Mouse (Mus musculus) kidney, postnatal 25 days (tissue): ENCODE measurements around the gene P4ha1.
"Not testable (repeated sequence)": the region's sequence is repeated elsewhere in the genome, so short reads cannot be mapped to it uniquely, and the experiment has no call there.

Experiments
- DNase-seq, 2 experiments: peaks; one replicate each; pipeline ENCODE4 v3.0.0; 2021; ENCODE audit warnings: mixed read lengths in 2 of 2

P4ha1 gene

DNA sequence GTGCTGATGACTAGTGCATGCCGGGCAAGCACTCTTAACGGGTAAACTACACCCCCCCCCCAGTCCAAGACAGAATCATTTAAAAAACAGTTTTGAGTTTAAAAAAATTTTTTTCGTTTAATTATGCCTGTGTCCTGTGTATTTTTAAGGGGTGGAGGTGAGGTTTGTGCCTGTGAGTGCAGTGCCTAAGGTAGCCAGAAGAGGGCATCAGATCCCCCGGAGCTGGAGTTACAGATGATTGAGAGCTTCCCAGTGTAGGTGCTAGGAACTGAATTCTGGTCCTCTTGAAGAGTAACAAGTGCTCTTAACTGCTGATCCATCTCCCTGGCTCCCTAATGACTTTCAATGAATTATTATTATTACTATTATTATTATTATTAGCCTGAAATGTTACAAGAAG, 55.6 kb downstream of the P4ha1 start:
- no peak for DNase-seq

DNA sequence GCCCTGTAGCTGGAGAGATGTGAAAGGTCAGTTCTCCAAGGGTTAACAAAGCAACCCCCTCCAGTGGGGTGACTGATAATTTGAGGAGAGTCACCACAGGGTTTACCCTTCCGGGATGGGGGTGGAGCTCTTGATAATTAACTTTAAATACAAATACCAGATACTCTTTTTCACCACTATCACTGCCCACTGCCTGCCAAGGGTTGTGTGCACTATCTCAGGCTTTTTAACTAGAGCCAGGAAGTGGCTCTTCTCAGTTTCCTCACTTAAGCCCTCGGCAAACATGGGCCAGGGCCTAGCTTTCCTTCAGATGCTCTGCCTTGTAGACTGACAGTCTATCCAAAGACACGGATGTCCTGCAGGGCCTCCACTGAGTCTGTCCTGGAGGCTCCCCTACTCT, 56.8 kb downstream of the P4ha1 start:
- no peak for DNase-seq

DNA sequence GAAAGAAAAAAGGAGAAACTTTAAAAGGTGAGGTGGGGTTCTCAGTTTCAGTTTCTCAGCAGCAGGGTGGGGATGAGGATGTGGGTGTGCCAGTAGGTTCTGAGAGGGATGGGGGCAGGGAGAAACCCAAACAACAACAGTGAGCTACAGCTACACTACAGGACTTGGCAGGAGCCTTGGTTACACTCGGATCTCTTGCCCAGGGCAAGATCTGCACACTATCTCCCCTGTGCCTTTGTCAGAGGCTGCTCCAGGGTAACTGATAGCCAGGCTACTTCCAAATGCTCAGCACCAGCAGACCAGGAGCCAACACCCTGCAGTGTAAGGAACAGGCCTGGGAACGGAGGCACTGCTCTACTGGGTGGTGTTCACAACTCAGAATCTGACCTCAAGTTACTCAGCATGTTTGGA, 57.3 kb downstream of the P4ha1 start:
- DNase-seq = no peak

DNA sequence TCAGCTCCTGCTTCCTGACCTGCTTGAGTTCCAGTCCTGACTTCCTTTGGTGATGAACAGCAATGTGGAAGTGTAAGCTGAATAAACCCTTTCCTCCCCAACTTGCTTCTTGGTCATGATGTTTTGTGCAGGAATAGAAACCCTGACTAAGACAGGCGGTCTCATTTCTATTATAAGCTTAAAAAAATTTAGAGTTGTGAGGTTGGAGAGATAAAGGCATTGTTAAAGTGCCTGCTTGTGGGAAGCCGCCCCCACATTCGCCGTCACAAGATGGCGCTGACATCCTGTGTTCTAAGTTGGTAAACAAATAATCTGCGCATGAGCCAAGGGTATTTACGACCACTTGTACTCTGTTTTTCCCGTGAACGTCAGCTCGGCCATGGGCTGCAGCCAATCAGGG, 58.5 kb downstream of the P4ha1 start:
- DNase-seq = not testable (repeated sequence)

DNA sequence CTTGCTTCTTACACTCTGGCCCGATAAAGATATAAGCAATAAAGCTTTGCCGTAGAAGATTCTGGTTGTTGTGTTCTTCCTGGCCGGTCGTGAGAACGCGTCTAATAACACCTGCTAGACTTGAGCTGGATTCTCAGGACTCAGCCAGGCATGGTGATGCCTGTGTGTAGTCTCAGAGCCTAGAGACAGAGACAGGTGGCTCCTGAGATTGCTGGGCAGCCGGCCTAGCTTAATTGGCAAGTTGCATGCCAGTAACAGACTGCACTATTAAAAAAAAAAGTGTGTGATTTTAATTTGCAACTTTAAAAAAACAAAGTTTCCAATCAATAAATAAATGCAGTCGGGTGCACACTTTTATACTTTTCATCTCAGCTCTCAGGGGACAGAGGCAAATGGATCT, 63.9 kb downstream of the P4ha1 start:
- no peak for DNase-seq

DNA sequence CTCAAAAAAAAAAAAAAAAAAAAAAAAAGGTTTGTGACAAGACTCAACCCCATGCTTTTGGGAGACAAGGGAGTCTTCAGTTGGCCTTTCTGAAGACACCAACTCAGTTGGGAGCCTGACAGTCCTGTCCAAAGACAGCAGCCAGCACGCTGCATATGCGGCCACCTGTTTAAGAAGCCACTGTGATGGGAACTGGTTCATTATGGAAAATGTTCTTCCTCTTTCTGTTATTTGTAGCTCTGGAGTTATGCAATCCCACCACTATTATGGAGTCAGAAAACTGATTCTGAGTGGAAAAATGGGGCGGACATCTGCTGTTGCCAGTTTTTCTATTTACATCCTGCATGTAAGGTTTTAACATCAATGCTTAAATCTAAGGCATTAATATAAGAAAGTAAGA, 66.6 kb downstream of the P4ha1 start:
- no peak for DNase-seq

DNA sequence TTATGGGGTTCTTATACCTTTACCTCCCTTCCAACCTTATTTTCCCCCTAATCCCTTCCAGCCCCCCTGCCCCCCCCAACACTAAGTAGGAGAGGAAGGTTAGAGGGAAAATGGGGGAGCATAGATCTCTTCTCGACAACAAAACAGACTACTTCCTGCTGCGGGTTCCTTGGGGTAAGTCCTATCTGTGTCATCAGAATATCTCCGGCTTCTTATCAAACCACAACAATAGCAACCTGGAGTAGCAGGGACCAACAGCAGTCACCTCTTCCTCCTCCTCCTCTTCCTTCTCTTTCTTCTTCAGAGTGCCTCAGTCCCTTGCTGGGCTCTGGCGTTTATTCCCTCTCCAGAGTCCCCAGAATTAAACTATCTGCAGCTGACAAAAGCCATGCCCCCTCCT, 68.8 kb downstream of the P4ha1 start:
- no peak for DNase-seq

DNA sequence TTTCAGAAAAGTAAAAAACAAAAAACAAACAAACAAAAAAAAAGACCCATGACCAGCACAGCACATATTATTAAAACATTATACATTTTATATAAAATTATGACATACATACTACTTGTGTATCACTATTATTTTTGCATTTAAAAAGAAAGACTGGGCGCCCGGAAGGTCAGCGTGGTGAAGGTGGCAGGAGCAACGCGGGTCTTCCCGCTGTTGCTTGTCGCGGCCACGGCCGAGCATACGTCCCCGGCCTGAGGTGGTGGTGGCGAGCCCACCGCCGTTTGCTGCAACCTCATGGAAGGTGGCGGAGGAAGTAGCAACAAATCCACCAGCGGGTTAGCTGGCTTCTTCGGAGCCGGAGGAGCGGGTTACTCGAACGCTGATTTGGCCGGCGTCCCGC, 72.4 kb downstream of the P4ha1 start, which contains the start of gene Gm10273:
Gene Gm10273, plus strand, starts transcription at position 172 of the 400 bp plus-strand sequence.
- DNase-seq = not testable (repeated sequence)

DNA sequence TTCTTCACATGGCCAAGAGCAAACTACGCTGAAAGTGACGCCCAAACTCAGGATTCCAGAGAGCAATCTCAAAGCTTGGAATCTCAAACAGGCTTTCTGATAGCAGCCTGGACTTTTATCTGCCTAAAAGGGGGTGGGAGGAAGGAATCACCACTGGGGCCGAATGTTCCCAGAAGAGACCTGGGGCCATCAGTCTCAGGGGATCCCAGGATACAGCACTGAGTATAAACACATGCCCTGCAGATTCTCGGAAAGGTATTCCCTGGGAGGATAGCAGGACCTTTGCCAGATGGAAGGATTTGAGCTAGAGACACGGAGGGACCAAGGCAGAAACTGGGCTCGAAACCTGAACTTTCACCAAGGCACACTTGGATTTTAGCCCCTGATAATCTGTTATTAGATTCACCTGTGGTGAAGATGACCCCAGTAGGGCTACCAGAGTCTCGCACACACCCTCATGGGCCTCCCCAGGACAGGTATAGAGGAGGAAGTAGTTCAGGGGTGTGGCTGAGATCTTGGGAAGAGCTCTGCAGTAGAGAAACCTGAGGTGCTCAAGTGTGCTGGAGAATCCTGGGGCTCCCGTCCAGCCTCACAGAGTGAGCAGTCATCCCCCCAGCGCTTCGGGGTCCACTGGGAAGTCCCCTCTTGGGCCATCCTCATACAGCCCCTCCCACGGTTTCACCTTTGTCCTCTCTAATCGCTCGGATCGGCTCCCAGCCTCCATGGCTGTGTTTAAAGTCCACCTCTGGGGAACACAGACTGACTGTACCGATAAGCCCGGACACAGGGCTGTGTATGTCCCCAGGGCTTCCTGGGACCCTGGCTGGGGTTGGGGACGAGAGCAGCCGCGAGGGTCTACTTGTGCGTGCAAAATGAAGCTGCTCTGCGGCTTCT, 80.0 kb downstream of the P4ha1 start, which contains the start of gene Pla2g12b:
Gene Pla2g12b, plus strand, starts transcription at position 762 of the 894 bp plus-strand sequence.
- no peak for DNase-seq

DNA sequence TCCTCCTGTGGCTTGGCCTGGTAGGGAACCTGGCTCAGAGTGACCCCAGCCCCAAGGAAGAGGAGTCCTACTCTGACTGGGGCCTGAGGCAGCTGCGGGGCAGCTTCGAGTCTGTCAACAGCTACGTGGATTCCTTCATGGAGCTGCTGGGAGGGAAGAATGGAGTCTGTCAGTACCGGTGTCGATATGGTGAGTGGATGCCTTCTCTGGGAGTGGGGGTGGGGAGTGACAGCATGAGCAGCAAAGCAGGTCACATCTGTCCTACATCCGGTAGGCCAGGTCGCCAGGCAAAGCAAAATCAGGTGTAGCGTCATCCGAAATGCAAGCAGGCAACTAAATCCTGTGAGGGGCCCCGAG, 80.7 kb downstream of the P4ha1 start:
- DNase-seq = no peak

DNA sequence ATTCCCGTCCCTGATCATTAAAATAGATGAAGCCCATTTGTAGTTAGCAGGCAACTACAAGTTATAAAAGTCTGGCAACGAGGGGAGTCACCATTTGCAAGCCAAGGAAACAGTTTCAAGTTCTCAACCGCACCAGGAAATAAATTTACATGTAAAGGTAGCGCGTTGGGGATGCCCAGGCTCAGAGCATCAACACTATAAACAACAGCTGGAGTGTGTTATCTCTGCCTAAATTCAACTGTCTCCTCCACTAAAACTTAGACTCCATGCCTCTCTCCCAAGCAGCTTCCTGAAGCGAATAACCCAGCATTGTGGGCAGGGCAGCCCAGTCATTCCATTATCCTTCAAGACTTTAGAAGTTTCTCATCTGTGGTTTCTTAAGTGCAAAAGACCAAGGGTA, 85.4 kb downstream of the P4ha1 start:
- DNase-seq = no peak

DNA sequence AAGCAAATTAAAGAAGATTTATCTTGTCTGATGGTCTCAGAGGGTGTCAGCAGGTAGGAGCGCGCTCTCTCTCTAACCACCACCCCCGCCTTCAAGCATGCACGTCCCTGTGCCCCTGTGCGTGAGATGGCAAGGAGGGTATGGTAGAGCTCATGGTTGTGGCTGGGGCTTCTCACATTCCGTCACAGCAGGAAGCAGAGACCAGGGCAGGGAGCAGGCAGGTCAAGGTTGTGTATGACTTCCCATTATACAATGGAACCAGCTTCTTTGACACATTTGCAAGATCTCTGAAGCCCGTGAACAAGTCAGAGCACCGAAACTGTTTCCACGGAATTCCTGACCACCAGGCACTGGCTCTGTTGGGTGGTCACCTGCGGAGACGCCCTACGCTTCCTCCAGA, 87.2 kb downstream of the P4ha1 start:
- DNase-seq = no peak

DNA sequence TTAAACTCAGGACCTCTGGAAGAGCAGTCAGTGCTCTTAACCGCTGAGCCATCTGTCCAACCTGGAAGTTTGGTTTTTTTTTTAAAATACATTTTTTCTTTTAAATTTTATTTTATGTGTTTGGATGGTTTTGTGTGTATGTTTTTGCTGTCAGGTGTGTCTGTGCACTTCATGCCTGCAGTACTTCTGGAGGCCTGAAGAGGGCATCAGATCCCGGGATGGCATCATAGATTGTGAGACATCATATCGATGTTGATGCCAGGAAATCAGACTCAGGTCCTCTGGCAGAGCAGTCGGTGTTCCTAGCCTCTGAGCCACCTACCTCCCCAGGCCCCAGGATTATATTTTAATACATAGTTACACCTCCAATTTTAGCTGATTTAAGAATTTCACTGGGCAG, 90.6 kb downstream of the P4ha1 start:
- no peak for DNase-seq

DNA sequence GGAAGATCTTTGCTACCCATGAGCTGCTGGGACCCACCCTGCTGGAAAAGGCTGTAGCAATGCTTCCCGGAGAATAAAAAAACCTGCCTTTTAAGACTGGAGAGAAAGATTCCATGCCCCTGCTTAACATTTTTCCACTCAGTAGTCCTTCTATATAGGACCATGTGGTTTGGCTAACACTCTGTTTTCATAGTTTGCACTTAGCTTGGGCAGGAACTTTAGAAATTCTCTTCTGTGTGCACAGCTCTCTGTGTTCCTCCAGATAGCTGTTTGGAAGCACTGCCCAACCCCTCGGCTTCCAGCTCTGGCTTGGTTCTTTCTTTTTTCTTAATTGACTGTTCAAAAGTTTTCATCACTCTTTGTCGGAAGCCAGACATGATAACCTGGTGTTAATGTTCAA, 93.5 kb downstream of the P4ha1 start:
- no peak for DNase-seq

DNA sequence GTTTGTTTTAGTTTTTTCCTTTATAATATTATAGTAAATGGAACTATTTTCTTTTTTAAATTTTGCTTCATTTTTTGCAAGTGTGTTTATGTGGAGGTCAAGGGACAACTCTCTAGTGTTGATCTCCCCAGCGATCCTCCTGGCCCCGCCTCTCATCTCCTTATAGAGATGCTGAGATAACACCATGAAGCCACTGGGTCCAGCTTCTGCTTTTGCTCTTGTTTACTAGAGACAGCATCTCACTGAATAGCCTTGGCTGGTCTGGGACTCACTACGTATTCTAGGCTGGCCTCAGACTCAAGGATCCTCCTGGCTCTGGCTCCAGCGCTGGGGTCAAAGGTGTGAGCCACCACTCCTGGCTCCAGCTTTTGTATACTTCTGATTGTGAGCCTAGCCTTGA, 96.4 kb downstream of the P4ha1 start:
- no peak for DNase-seq
